Mouse (Mus musculus): ENCODE data around the gene 2310030G06Rik. TPM values are rescaled to one million over a fixed set of nuclear protein-coding genes. Genes with fewer than 3 reads are reported as not detected.
A peak's percentile ranks its signal among the peaks of the same experiment; 100 is the strongest.

2310030G06Rik gene
- polyA plus RNA-seq, 1 experiment from 2014 or later: 1.5 TPM

- Histone ChIP-seq H3K27ac (no peak overlapping the region), H3K36me3 (no peaks in the 10 kb centered on the region), H3K4me3 (no peak overlapping the region), H3K27me3 (replicated peaks) (no peaks in the 10 kb centered on the region), H3K4me2 (replicated peaks) (no peak overlapping the region; the same call in 1 of the 2 replicates), H3K9ac (no peak overlapping the region), H3K9me3 (no peaks in the 10 kb centered on the region), H3K4me1 (peaks cover 54% of the 10 kb centered on the region)
- WGBS: 36% methylated on average over 8 of the region's 8 CpGs
- no peak for ATAC-seq (ENCODE audit: low FRiP score, low read depth)
Observed at GRCm38 (mm10) chr9:50722451-50722911, 23.9 kb downstream of the 2310030G06Rik start.

- peaks cover 41% of the 10 kb centered on the region for H3K4me1 ChIP-seq
- WGBS: 32% methylated on average over 12 of the region's 12 CpGs
- no peak for ATAC-seq (ENCODE audit: low FRiP score, low read depth)
Observed at GRCm38 (mm10) chr9:50721061-50721460, 25.3 kb downstream of the 2310030G06Rik start.

GRCm38 (mm10) chr9:50718878-50719277, 27.5 kb downstream of the 2310030G06Rik start:
- 83% methylated on average over 4 of the region's 4 CpGs for WGBS
- Histone ChIP-seq H3K4me3 (no peak overlapping the region), H3K9me3 (no peaks in the 10 kb centered on the region), H3K27ac (no peak overlapping the region), H3K4me2 (replicated peaks) (no peak overlapping the region), H3K27me3 (replicated peaks) (no peaks in the 10 kb centered on the region), H3K9ac (no peak overlapping the region), H3K4me1 (peaks cover 22% of the 10 kb centered on the region), H3K36me3 (no peaks in the 10 kb centered on the region)
- ATAC-seq (ENCODE audit: low FRiP score, low read depth): no peak

More at GRCm38 (mm10) chr9:50721061-50721460, 25.3 kb downstream of the 2310030G06Rik start:
- H3K27ac ChIP-seq: no peak overlapping the region
- H3K4me2 ChIP-seq (replicated peaks): 0 out of 2 replicates have a peak overlapping the region, but pooled peaks have one; percentile 4
- H3K27me3 ChIP-seq (replicated peaks): no peaks in the 10 kb centered on the region
- no peak overlapping the region for H3K4me3 ChIP-seq
- no peaks in the 10 kb centered on the region for H3K9me3 ChIP-seq
- no peak overlapping the region for H3K9ac ChIP-seq
- no peaks in the 10 kb centered on the region for H3K36me3 ChIP-seq

GRCm38 (mm10) chr9:50714188-50714587, 32.1 kb downstream of the 2310030G06Rik start:
- WGBS: 56% methylated on average over 4 of the region's 4 CpGs
- no peak overlapping the region for H3K4me2 ChIP-seq (replicated peaks)
- H3K27me3 ChIP-seq (replicated peaks): no peaks in the 10 kb centered on the region
- H3K9me3 ChIP-seq: no peaks in the 10 kb centered on the region
- H3K36me3 ChIP-seq: peaks cover 13% of the 10 kb centered on the region; the same call in 1 of the 2 replicates
- no peak overlapping the region for H3K27ac ChIP-seq
- H3K4me1 ChIP-seq: no peaks in the 10 kb centered on the region
- no peak overlapping the region for H3K4me3 ChIP-seq
- no peak overlapping the region for H3K9ac ChIP-seq
- no peak for ATAC-seq (ENCODE audit: low FRiP score, low read depth)

GRCm38 (mm10) chr9:50711337-50711736, 35.0 kb downstream of the 2310030G06Rik start:
- H3K36me3 ChIP-seq: peaks cover 27% of the 10 kb centered on the region
- no peak for ATAC-seq (ENCODE audit: low FRiP score, low read depth)
- H3K9ac ChIP-seq: no peak overlapping the region
- WGBS: 91% methylated on average over 4 of the region's 4 CpGs
- no peak overlapping the region for H3K27ac ChIP-seq
- no peaks in the 10 kb centered on the region for H3K4me1 ChIP-seq
- no peaks in the 10 kb centered on the region for H3K9me3 ChIP-seq
- no peak overlapping the region for H3K4me3 ChIP-seq
- H3K27me3 ChIP-seq (replicated peaks): no peaks in the 10 kb centered on the region
- H3K4me2 ChIP-seq (replicated peaks): no peak overlapping the region

GRCm38 (mm10) chr9:50709108-50709507, 37.2 kb downstream of the 2310030G06Rik start:
- Histone ChIP-seq H3K9me3 (no peaks in the 10 kb centered on the region), H3K4me1 (no peaks in the 10 kb centered on the region), H3K27ac (no peak overlapping the region), H3K27me3 (replicated peaks) (no peaks in the 10 kb centered on the region), H3K9ac (no peak overlapping the region), H3K4me3 (no peak overlapping the region), H3K36me3 (peaks cover 27% of the 10 kb centered on the region), H3K4me2 (replicated peaks) (no peak overlapping the region)
- WGBS: 36% methylated on average over 2 of the region's 2 CpGs
- ATAC-seq (ENCODE audit: low FRiP score, low read depth): no peak

GRCm38 (mm10) chr9:50704907-50705306, 41.4 kb downstream of the 2310030G06Rik start:
- ATAC-seq (ENCODE audit: low FRiP score, low read depth): no peak

GRCm38 (mm10) chr9:50700921-50701691, 45.2 kb downstream of the 2310030G06Rik start:
- 58% methylated on average over 11 of the region's 11 CpGs for WGBS
- peaks cover 12% of the 10 kb centered on the region for H3K27me3 ChIP-seq (replicated peaks)
- H3K4me2 ChIP-seq (replicated peaks): no peak overlapping the region
- H3K27ac ChIP-seq: no peak overlapping the region
- no peak overlapping the region for H3K9ac ChIP-seq
- ATAC-seq (ENCODE audit: low FRiP score, low read depth): no peak
- peaks cover 28% of the 10 kb centered on the region for H3K4me1 ChIP-seq
- H3K36me3 ChIP-seq: peaks cover 7% of the 10 kb centered on the region
- no peaks in the 10 kb centered on the region for H3K9me3 ChIP-seq
- H3K4me3 ChIP-seq: no peak overlapping the region

More at GRCm38 (mm10) chr9:50704907-50705306, 41.4 kb downstream of the 2310030G06Rik start:
- H3K27ac ChIP-seq: no peak overlapping the region
- H3K4me3 ChIP-seq: no peak overlapping the region
- H3K9ac ChIP-seq: no peak overlapping the region
- peaks cover 24% of the 10 kb centered on the region for H3K36me3 ChIP-seq
- H3K4me1 ChIP-seq: no peaks in the 10 kb centered on the region
- no peak overlapping the region for H3K4me2 ChIP-seq (replicated peaks)
- peaks cover 11% of the 10 kb centered on the region for H3K27me3 ChIP-seq (replicated peaks)
- no peaks in the 10 kb centered on the region for H3K9me3 ChIP-seq
- 28% methylated on average over 6 of the region's 6 CpGs for WGBS

- under 1% methylated on average over 70 of the region's 70 CpGs for WGBS
- Histone ChIP-seq H3K9ac (peak overlapping the region; percentile 78), H3K9me3 (no peaks in the 10 kb centered on the region), H3K4me3 (peak overlapping the region; percentile 54), H3K36me3 (peaks cover 12% of the 10 kb centered on the region), H3K27me3 (replicated peaks) (peaks cover 12% of the 10 kb centered on the region), H3K4me1 (peaks cover 28% of the 10 kb centered on the region), H3K27ac (no peak overlapping the region), H3K4me2 (replicated peaks) (peak overlapping the region; percentile 98)
- ATAC-seq (ENCODE audit: low FRiP score, low read depth): peak; percentile 73
Observed at GRCm38 (mm10) chr9:50698418-50699409, 47.6 kb downstream of the 2310030G06Rik start.

GRCm38 (mm10) chr9:50697706-50698041, 48.7 kb downstream of the 2310030G06Rik start:
- Histone ChIP-seq H3K4me3 (peak overlapping the region; percentile 27; the same call in 1 of the 2 replicates), H3K27me3 (replicated peaks) (peaks cover 12% of the 10 kb centered on the region), H3K36me3 (peaks cover 12% of the 10 kb centered on the region), H3K9ac (peak overlapping the region; percentile 42; the same call in 1 of the 2 replicates), H3K9me3 (no peaks in the 10 kb centered on the region), H3K4me1 (peaks cover 34% of the 10 kb centered on the region), H3K4me2 (replicated peaks) (peak overlapping the region; percentile 98), H3K27ac (0 out of 2 replicates have a peak overlapping the region, but pooled peaks have one; percentile 32)
- under 1% methylated on average over 12 of the region's 12 CpGs for WGBS
- ATAC-seq (ENCODE audit: low FRiP score, low read depth): peak; percentile 43

GRCm38 (mm10) chr9:50696851-50697705, 49.3 kb downstream of the 2310030G06Rik start:
- peak overlapping the region; percentile 42; the same call in 1 of the 2 replicates for H3K9ac ChIP-seq
- H3K9me3 ChIP-seq: no peaks in the 10 kb centered on the region
- H3K4me3 ChIP-seq: peak overlapping the region; percentile 27; the same call in 1 of the 2 replicates
- peaks cover 12% of the 10 kb centered on the region for H3K36me3 ChIP-seq
- 0 out of 2 replicates have a peak overlapping the region, but pooled peaks have one; percentile 32 for H3K27ac ChIP-seq
- ATAC-seq (ENCODE audit: low FRiP score, low read depth): no peak
- peak overlapping the region; percentile 98 for H3K4me2 ChIP-seq (replicated peaks)
- peaks cover 37% of the 10 kb centered on the region for H3K4me1 ChIP-seq
- WGBS: 36% methylated on average over 12 of the region's 12 CpGs
- H3K27me3 ChIP-seq (replicated peaks): peaks cover 12% of the 10 kb centered on the region
